Mouse (Mus musculus): ENCODE results near the gene Rad51b.

Gene Rad51b

DNA sequence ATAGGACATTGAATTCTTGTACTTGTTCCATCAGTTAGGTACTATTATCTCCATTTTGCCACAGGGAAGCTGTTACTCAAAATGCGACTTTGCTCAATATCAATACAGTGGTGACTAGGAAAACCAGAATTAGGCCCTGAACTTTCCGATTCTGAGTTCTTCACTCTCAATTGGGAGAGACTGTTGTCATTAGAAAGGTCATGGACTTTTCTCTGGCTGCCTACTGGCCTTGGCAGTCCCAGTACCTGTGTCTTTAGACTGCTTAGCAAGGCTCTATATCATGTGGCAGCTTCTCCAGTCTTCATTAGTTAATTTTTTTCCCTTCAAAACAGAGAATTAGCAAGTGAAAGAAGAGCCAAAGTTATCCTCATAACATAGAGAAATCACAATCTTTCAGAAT, 288.3 kb downstream of the Rad51b start:
- no peak for DNase-seq

DNA sequence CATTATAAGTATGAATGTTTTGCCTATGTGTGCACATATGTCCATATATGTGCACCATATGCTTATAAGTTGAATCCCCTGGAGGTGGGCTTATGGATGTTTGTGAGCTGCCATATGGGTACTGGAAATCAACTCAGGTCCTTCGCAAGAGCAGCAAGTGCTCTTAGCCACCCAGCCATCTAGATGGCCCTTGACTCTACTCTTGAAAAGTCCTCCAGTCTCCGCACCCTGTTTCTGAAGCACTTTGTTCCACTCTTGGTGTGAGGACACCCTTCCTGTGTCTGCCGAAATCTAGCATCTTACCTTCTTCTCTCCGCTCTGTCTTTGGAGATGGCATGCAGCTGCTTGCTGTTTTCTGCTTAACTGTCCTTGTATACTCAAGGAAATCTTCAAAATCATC, 291.7 kb downstream of the Rad51b start:
- DNase-seq: no peak

GRCm38 (mm10) chr12:79592206-79592605, 295.1 kb downstream of the Rad51b start:
- no peak for DNase-seq

GRCm38 (mm10) chr12:79596842-79597241, 299.8 kb downstream of the Rad51b start:
- no peak for DNase-seq

GRCm38 (mm10) chr12:79597351-79597750, 300.3 kb downstream of the Rad51b start:
- no peak for DNase-seq

DNA sequence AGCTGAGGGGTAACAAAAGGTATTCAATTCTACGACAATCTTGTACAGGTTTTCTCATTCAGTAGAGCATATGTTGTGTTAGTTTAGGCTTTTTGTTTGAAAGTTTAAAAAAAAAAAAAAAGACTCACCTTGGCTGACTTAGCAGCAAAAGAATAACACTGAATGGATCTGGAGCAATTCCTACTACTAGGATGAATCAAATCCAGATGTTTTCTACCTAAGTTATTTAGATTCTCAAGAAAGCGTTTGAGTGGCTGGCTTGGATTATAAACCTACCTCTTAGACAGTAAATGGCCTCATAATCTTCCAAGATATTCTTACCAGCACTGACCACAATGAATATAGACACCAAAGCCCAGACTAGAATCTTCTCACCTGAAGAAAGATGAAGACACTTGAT, 300.7 kb downstream of the Rad51b start:
- DNase-seq: no peak

- no peak for DNase-seq
Observed at GRCm38 (mm10) chr12:79598496-79598895, 301.4 kb downstream of the Rad51b start.

GRCm38 (mm10) chr12:79598901-79599300, 301.8 kb downstream of the Rad51b start:
- DNase-seq: no peak

DNA sequence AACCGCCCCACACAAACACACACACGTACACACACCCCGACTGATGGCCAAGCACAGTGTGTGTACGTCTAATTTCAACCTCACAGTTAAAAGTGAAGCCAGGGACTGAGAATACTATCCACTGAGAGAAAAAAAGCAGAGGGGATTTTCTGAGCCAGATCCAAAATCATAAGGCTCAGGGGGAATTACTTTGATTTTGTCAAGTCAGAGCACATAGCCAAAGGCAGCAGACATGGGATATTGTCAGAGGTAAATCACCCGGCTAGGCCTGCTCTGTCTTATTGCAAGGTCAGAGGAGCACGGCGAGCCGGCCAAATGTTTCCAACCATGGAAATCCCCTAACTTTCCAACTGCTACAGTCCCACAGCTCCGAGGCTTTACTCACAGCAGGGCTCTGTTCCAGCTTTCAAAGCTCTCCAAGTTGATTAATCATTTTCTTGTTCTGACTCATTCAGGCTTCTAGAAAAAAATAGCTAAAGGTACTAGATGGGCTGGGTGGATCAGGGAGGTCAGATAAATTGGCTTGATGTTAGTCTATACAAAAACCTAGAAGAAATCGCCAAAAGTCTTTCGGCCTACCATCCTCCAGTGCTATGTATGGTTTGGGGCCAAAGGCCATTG, 303.2 kb downstream of the Rad51b start:
- peak in 1 of 2 experiments; percentile 39 for DNase-seq

- no peak for DNase-seq
Observed at GRCm38 (mm10) chr12:79602641-79603040, 305.6 kb downstream of the Rad51b start.

GRCm38 (mm10) chr12:79604850-79605249, 307.8 kb downstream of the Rad51b start:
- no peak for DNase-seq

GRCm38 (mm10) chr12:79606197-79606631, 309.1 kb downstream of the Rad51b start:
- no peak for DNase-seq

DNA sequence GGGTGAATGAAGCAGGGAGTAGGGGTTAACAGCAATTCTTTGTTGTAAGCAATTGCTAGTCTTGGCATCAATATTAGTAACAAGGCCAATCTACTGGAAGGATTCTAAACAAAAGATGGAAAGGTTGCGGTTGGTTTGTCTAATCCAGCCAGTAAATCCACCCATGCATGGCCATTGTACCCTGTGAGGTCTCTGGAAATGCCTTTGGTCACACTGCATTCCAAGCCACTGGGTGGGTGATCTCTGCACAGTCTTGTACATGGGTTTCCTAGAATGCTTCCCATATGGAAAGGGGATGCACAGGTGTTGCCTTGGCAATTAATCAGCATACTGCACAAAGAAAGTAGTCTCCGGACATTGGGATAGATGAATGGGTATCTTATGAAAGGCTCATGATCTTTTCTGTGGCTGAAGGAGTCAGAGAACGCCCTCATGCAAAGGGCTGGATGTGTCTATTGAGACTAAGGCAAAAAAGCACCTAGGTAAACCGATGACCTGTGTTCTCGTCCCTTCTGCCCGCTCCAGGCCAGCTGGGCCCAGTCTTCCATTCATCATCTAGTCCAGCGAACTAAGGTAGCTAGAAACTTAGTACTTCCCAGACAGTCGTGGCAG, 312.4 kb downstream of the Rad51b start:
- no peak for DNase-seq

GRCm38 (mm10) chr12:79610511-79611103, 313.5 kb downstream of the Rad51b start:
- no peak for DNase-seq

DNA sequence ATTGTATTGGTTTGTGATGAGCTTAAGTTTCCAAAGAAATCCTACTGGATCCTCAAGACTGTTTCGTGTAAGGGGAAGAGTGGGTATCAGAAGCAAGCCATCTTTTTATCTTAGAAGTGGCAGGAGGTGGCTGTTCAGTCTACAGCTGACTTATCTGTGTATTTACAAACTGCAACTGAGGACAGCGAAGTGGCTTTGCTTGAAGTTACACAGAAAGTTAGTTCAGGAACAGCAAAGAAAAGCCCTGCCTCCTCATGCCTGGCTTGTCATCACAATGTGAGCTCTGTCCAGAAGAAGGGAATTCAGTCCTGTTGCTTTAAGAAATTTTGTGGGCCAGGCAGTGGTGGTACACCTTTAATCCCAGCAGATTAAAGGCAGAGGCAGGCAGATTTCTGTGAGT, 314.6 kb downstream of the Rad51b start:
- DNase-seq: no peak

DNA sequence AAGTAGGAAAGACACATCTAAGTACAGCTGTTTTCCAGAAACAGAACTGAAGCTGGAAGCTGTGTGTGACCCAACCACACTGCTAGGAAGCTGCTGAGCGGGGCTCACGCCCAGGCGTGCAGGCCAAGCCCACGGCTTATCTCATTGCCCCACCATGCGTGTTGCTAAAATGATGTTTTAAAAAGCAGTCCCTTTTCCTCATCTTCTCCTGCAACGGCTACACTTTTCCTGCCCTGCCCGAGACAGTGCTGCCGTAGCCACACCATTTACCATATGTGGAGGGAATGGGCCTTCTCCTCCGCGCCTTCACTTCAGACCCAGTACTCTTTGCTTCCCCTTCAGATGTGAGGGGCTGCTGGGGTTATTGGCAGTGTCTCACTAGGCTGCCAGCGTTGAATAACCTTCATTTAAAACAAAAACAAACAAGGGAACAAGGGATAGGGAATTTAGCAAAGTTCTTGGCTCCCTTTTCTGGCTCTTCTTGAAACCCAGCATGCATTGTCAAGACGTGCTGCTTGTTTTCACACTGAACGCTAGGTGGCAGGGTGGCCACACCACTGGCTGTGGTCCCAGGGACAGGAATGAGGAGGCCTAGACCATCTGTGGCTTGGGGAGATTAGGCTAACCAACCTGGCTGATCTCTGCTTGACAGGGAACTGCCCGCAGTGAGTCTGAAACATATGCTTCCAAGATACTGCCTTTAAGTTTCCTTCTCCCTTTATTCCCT, 315.4 kb downstream of the Rad51b start:
- DNase-seq: peak; percentile 95

DNA sequence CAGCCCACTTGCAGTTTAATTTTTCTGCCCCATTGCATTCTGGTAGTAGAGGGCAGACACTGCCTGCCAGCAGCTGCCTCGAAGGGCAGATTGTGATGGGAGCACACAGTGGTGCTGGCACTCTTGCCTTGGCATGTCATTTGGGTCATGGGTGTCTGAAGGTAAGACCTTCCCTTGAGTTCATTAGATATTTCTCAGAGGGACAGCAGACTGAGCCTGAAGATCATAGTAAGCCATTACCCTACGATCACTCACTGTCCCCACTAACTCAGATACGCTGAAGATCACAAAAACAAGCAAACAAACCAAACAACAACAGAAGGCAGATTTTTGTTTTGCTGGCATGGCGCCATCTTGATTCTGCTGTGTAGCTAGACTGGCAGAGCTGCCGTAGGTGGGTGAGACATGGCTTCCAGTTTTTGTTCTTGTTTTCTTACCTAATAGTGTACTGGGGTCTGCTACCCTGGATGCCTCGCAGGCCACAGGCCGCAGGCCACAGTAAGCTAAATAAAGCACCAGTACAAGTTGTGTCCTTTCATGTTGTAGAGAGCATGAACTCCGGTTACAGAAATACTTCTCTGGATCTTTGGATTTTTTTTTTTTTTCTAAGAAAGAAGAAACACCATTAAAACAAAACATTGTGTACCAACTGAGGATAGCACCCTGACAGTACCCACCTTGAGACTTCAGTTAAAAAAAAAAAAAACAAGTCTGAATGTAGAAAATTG, 316.1 kb downstream of the Rad51b start:
- DNase-seq: peak in 1 of 2 experiments; percentile 83

GRCm38 (mm10) chr12:79613846-79614582, 316.9 kb downstream of the Rad51b start:
- no peak for DNase-seq

DNA sequence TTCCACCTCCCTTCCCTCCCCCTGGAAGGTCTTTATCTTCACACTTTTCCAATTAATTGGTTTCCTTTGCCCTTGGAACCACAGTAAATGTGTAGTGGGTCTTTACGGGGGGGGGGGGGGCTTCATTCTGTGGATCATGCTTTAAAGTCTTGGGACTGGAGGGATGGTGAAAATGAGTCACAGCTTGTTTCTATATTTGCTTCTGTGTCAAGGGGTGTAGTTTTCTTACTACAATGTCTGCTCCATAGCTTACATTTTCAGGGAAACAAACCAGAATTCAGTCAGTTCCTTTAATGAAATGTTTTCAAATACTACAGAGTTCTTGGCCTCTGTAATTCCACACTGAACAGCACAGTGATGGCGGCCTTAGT, 317.5 kb downstream of the Rad51b start:
- DNase-seq: no peak

DNA sequence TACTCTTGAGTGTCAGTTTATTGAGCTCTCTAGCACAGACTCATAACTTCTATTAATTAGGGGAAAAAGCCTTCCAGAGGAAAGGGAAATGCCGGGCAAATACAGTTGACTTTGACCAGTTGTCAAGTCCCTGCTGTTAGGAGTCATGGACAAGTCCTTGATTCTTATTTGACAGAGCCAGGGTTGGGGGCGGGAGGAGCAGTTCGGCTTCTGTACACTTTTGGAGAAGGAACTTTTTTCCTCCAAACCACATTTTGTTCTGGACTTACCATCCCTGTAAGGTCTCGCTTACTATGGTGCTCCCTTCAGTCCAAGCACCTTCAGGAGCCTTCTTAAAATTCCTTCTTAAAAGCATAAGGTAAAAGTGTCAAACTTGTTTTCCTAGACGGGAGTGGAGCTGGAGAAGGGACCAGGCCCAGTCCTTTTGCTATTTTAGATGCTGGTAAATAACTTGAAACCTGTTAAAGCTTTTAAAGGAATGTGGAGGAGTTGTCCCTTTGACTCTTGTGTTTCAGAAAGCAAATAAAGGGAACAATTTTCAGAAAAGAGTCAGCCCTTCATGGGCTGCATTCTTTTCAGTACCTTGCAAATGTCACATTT, 318.7 kb downstream of the Rad51b start:
- DNase-seq: no peak

- no peak for DNase-seq
Observed at GRCm38 (mm10) chr12:79619009-79619408, 321.9 kb downstream of the Rad51b start.

GRCm38 (mm10) chr12:79620693-79621092, 323.6 kb downstream of the Rad51b start:
- no peak for DNase-seq
